ENCODE assay signal across 22 mouse cellular contexts in the genomic region with DNA sequence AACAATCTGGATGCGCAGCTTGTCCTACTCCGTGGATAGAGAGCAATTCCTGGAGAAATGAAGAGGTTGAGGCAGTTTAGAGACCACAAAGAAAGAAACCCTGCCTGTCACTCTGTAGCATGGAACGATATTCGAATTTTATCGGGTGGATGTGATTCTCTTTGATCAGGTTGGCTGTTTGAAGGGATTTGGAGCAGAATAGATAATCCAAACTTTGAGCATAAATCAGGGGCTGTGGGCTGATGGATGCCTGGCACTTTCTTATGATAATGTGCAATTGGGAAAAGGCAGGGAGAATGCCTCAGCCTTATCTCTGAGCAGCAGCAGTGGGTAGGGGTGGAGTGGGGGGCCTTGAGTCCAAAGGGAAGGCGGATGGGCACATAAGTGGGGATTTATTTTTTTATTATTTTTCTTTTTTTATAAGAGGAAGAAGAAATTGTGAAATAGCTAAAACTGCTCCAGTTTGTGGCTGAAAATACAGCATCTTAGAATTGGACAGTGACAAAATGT.
"Had no signal": no experiment of that assay in that cellular context is flagged by ENCODE, and none has a peak within 500 bp of the region (broad histone marks: within the 10 kb centered on the region; RNA-seq: fewer than 3 reads in every experiment).

No protein-coding gene starts in this region.

- H3K27ac ChIP-seq: kidney, postnatal 0 days; layer of hippocampus, adult 2 months; liver, embryonic 12.5 days; liver, embryonic 15.5 days; lung, embryonic 15.5 days; neural tube, embryonic 12.5 days; neural tube, embryonic 15.5 days; stomach, postnatal 0 days had no signal

- H3K4me3 ChIP-seq: layer of hippocampus, adult 2 months; liver, embryonic 12.5 days; liver, embryonic 15.5 days; lung, embryonic 15.5 days; megakaryocyte, embryonic 14.5 days; neural tube, embryonic 12.5 days; neural tube, embryonic 15.5 days had no signal

- H3K9me3 ChIP-seq: liver, embryonic 12.5 days; liver, embryonic 15.5 days; lung, embryonic 15.5 days; neural tube, embryonic 12.5 days; neural tube, embryonic 15.5 days had no signal

- H3K9ac ChIP-seq: liver, embryonic 12.5 days; liver, embryonic 15.5 days; lung, embryonic 15.5 days; neural tube, embryonic 12.5 days; neural tube, embryonic 15.5 days had no signal

- H3K4me1 ChIP-seq: lung, embryonic 15.5 days; megakaryocyte, embryonic 14.5 days; neural tube, embryonic 12.5 days; neural tube, embryonic 15.5 days had no signal

- ATAC-seq: intestine, postnatal 0 days; liver, embryonic 12.5 days had no signal

- H3K27me3 ChIP-seq: lung, embryonic 15.5 days; megakaryocyte, embryonic 14.5 days; neural tube, embryonic 12.5 days; neural tube, embryonic 15.5 days had no signal

- H3K4me2 ChIP-seq: liver, embryonic 12.5 days; liver, embryonic 15.5 days; lung, embryonic 15.5 days; neural tube, embryonic 12.5 days; neural tube, embryonic 15.5 days had no signal

- H3K36me3 ChIP-seq: liver, embryonic 12.5 days; liver, embryonic 15.5 days; lung, embryonic 15.5 days; neural tube, embryonic 12.5 days; neural tube, embryonic 15.5 days had no signal

- DNase-seq: kidney, adult 2 months; kidney, postnatal 25 days; layer of hippocampus, adult 9-11 months; lung, adult 18-20 months; lung, postnatal 10 days; lung, postnatal 36 days; right cerebral cortex, adult 18-20 months; right cerebral cortex, postnatal 14 days; right cerebral cortex, postnatal 4 days; thymus, adult 2 months; thymus, postnatal 14 days; thymus, postnatal 4 days had no signal
